Mouse (Mus musculus): ENCODE data around the gene Pla2g4e.

Gene Pla2g4e

GRCm38 (mm10) chr2:120154361-120154894 lies 90.7 kb downstream of the Pla2g4e start, which contains the start of gene Ehd4:
Gene Ehd4 (minus strand): TSS chr2:120154606.
- DNase-seq (ENCODE audit: low spot score in 2 of 2): peak; percentile 98 to 99

GRCm38 (mm10) chr2:120153586-120154360 lies 91.4 kb downstream of the Pla2g4e start:
- peak in 1 of 2 experiments; percentile 42 for DNase-seq (ENCODE audit: low spot score in 2 of 2)

GRCm38 (mm10) chr2:120150571-120150970 lies 94.6 kb downstream of the Pla2g4e start:
- no peak for DNase-seq (ENCODE audit: low spot score in 2 of 2)

- DNase-seq (ENCODE audit: low spot score in 2 of 2): no peak
These were observed 95.5 kb downstream of the Pla2g4e start for GRCm38 (mm10) chr2:120149634-120150033.

GRCm38 (mm10) chr2:120147999-120148398 lies 97.1 kb downstream of the Pla2g4e start:
- DNase-seq (ENCODE audit: low spot score in 2 of 2): no peak

- no peak for DNase-seq (ENCODE audit: low spot score in 2 of 2)
These were observed 97.8 kb downstream of the Pla2g4e start for GRCm38 (mm10) chr2:120147364-120147763.

- DNase-seq (ENCODE audit: low spot score in 2 of 2): no peak
These were observed 98.6 kb downstream of the Pla2g4e start for GRCm38 (mm10) chr2:120146543-120146942.

- no peak for DNase-seq (ENCODE audit: low spot score in 2 of 2)
These were observed 100.7 kb downstream of the Pla2g4e start for GRCm38 (mm10) chr2:120144390-120144789.

GRCm38 (mm10) chr2:120142336-120142735 lies 102.8 kb downstream of the Pla2g4e start:
- DNase-seq (ENCODE audit: low spot score in 2 of 2): no peak

GRCm38 (mm10) chr2:120141671-120142070 lies 103.5 kb downstream of the Pla2g4e start:
- DNase-seq (ENCODE audit: low spot score in 2 of 2): no peak

- DNase-seq (ENCODE audit: low spot score in 2 of 2): no peak
These were observed 104.8 kb downstream of the Pla2g4e start for GRCm38 (mm10) chr2:120140326-120140725.

GRCm38 (mm10) chr2:120139091-120139490 lies 106.0 kb downstream of the Pla2g4e start:
- DNase-seq (ENCODE audit: low spot score in 2 of 2): no peak

- DNase-seq (ENCODE audit: low spot score in 2 of 2): no peak
These were observed 107.9 kb downstream of the Pla2g4e start for GRCm38 (mm10) chr2:120137281-120137680.

GRCm38 (mm10) chr2:120134453-120135075 lies 110.6 kb downstream of the Pla2g4e start:
- peak in 1 of 2 experiments; percentile 39 for DNase-seq (ENCODE audit: low spot score in 2 of 2)

GRCm38 (mm10) chr2:120131881-120132280 lies 113.3 kb downstream of the Pla2g4e start:
- DNase-seq (ENCODE audit: low spot score in 2 of 2): no peak

GRCm38 (mm10) chr2:120129252-120129908 lies 115.8 kb downstream of the Pla2g4e start:
- no peak for DNase-seq (ENCODE audit: low spot score in 2 of 2)

GRCm38 (mm10) chr2:120128611-120129051 lies 116.5 kb downstream of the Pla2g4e start:
- DNase-seq (ENCODE audit: low spot score in 2 of 2): no peak

GRCm38 (mm10) chr2:120128011-120128410 lies 117.1 kb downstream of the Pla2g4e start:
- DNase-seq (ENCODE audit: low spot score in 2 of 2): no peak

- DNase-seq (ENCODE audit: low spot score in 2 of 2): no peak
These were observed 118.2 kb downstream of the Pla2g4e start for GRCm38 (mm10) chr2:120126901-120127300.

GRCm38 (mm10) chr2:120126408-120126807 lies 118.7 kb downstream of the Pla2g4e start:
- no peak for DNase-seq (ENCODE audit: low spot score in 2 of 2)

GRCm38 (mm10) chr2:120125461-120125860 lies 119.7 kb downstream of the Pla2g4e start:
- DNase-seq (ENCODE audit: low spot score in 2 of 2): no peak

GRCm38 (mm10) chr2:120124946-120125345 lies 120.2 kb downstream of the Pla2g4e start:
- no peak for DNase-seq (ENCODE audit: low spot score in 2 of 2)

Measured in spleen, postnatal 10 days (tissue).